Mouse (Mus musculus): ENCODE measurements around the gene Rbm20.
A peak's percentile ranks its signal among the peaks of the same experiment; 100 is the strongest.

Rbm20 gene

GRCm38 (mm10) chr19:53832512-53832911 is 155.4 kb downstream of the Rbm20 start:
- Histone ChIP-seq H3K36me3 (ENCODE audit: control insufficient read depth, insufficient read depth, low read length, poor library complexity, severe bottlenecking) (no peaks in the 10 kb centered on the region), H3K27me3 (ENCODE audit: control insufficient read depth, insufficient read depth, low read length, poor library complexity, severe bottlenecking) (no peaks in the 10 kb centered on the region)
- DNase-seq (ENCODE audit: low read depth, low spot score) = no peak

GRCm38 (mm10) chr19:53833745-53834369 is 156.8 kb downstream of the Rbm20 start:
- H3K27me3 ChIP-seq (ENCODE audit: control insufficient read depth, insufficient read depth, low read length, poor library complexity, severe bottlenecking) = no peaks in the 10 kb centered on the region
- no peak for DNase-seq (ENCODE audit: low read depth, low spot score)
- no peaks in the 10 kb centered on the region for H3K36me3 ChIP-seq (ENCODE audit: control insufficient read depth, insufficient read depth, low read length, poor library complexity, severe bottlenecking)

DNA sequence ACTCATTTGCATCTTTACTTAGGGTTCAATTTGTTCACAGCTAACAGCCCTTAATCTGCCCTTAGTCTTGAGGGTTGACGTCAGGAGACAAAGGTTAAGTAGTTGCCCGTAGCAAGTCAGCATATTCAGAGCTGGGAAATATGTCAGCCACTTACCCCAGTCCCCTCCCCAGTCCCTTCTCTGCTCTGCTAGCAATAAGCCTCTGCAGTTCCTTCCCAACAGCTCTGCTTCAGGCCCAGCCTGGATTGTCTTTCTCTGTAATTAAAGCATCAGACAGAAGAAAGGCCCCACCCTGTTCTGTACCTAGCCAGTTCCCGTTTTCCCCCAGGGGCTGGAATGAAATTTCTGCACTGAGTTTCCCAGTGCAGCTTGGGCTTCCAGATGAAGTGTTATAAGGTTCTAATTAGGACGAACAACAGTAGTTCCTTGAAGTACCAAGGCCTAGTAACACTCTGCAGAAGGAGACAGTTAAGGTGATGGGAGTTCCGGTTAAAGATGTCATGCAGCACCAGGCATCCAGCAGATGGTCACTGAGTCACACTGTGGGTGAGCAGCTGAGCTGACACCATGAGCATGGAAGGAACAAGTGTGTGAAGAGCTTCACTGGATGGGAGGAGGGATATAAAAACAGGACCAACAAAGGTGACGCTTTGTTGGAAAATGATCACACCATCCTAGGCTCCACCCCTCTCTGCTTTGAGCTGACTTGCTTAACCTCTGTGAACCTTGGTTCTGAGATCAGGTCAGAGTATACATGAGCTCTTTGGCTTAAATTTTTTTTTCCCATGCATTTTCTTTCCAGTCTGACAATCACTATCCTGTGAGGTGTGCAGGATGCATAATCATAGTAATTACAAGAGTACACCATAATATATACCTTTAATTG is 159.7 kb downstream of the Rbm20 start:
- Histone ChIP-seq H3K36me3 (ENCODE audit: control insufficient read depth, insufficient read depth, low read length, poor library complexity, severe bottlenecking) (no peaks in the 10 kb centered on the region), H3K27me3 (ENCODE audit: control insufficient read depth, insufficient read depth, low read length, poor library complexity, severe bottlenecking) (no peaks in the 10 kb centered on the region)
- DNase-seq (ENCODE audit: low read depth, low spot score) = no peak

DNA sequence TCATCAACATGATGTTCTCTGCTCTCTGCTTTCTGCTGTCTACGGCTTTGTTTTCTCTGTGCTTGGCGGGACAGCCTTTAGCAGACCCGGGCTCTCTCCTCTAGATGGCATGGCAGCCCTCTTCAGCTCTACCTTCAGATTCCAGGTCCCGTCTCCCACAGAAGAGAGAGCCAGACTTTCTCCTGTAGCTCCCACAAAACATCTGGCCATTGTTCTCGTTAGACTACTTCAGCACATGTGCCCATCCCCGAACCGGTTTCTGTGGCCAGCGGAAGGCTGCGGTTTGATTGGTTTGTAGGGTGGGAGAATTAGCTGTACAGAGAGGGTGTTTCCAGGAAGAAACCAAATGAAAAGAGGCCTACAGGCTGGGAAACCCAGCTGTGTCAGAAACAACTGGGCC is 161.7 kb downstream of the Rbm20 start:
- Histone ChIP-seq H3K36me3 (ENCODE audit: control insufficient read depth, insufficient read depth, low read length, poor library complexity, severe bottlenecking) (no peaks in the 10 kb centered on the region), H3K27me3 (ENCODE audit: control insufficient read depth, insufficient read depth, low read length, poor library complexity, severe bottlenecking) (no peaks in the 10 kb centered on the region)
- no peak for DNase-seq (ENCODE audit: low read depth, low spot score)

DNA sequence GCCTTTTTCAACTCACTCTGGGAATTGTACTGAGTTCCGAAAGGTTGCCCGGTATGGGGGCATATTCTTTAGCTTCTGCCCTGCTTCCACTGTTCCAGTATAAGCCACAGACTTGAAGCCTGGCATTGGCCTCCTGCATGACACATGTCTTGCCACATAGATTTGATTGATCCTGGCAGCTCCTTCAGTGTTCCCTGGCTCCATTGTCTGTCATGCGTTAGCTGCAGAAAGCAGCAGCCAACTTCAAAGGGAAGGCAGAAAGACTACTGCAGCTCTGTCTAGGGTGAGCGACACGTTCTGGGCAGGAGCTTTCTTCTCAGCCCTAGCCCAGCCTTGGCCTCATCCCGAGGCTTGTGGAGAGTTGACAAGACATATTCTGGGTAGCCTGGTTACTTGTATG is 162.7 kb downstream of the Rbm20 start:
- Histone ChIP-seq H3K36me3 (ENCODE audit: control insufficient read depth, insufficient read depth, low read length, poor library complexity, severe bottlenecking) (no peaks in the 10 kb centered on the region), H3K27me3 (ENCODE audit: control insufficient read depth, insufficient read depth, low read length, poor library complexity, severe bottlenecking) (no peaks in the 10 kb centered on the region)
- DNase-seq (ENCODE audit: low read depth, low spot score) = no peak

DNA sequence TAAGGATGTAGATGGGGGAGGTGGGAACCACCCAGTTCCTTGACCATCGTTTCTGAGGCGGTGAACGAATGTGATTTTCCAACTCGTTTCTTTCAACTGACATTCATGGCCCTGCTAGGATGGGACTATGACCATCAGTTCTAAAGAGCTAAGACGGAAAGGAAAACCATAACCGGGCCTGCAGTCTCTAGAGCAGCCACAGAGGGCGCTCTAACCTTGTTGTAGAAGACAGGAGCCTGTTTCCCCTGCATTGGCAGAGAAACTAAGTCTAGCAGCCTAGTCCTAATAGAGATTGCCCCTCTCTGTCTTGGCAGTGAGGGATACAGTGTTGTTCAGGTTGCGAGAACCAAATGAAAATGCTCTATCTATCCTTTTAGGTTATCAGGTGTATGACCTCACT is 164.8 kb downstream of the Rbm20 start:
- peak; percentile 89 for DNase-seq (ENCODE audit: low read depth, low spot score)
- H3K27me3 ChIP-seq (ENCODE audit: control insufficient read depth, insufficient read depth, low read length, poor library complexity, severe bottlenecking) = no peaks in the 10 kb centered on the region
- no peaks in the 10 kb centered on the region for H3K36me3 ChIP-seq (ENCODE audit: control insufficient read depth, insufficient read depth, low read length, poor library complexity, severe bottlenecking)

- no peaks in the 10 kb centered on the region for H3K27me3 ChIP-seq (ENCODE audit: control insufficient read depth, insufficient read depth, low read length, poor library complexity, severe bottlenecking)
- DNase-seq (ENCODE audit: low read depth, low spot score) = no peak
Observed at GRCm38 (mm10) chr19:53843972-53844371, 166.9 kb downstream of the Rbm20 start.

GRCm38 (mm10) chr19:53848272-53848995 is 171.3 kb downstream of the Rbm20 start:
- DNase-seq (ENCODE audit: low read depth, low spot score) = no peak
- no peaks in the 10 kb centered on the region for H3K27me3 ChIP-seq (ENCODE audit: control insufficient read depth, insufficient read depth, low read length, poor library complexity, severe bottlenecking)
- no peaks in the 10 kb centered on the region for H3K36me3 ChIP-seq (ENCODE audit: control insufficient read depth, insufficient read depth, low read length, poor library complexity, severe bottlenecking)

More at GRCm38 (mm10) chr19:53843972-53844371, 166.9 kb downstream of the Rbm20 start:
- H3K36me3 ChIP-seq (ENCODE audit: control insufficient read depth, insufficient read depth, low read length, poor library complexity, severe bottlenecking) = no peaks in the 10 kb centered on the region

GRCm38 (mm10) chr19:53850166-53850922 is 173.2 kb downstream of the Rbm20 start:
- Histone ChIP-seq H3K36me3 (ENCODE audit: control insufficient read depth, insufficient read depth, low read length, poor library complexity, severe bottlenecking) (no peaks in the 10 kb centered on the region), H3K27me3 (ENCODE audit: control insufficient read depth, insufficient read depth, low read length, poor library complexity, severe bottlenecking) (no peaks in the 10 kb centered on the region)
- no peak for DNase-seq (ENCODE audit: low read depth, low spot score)

DNA sequence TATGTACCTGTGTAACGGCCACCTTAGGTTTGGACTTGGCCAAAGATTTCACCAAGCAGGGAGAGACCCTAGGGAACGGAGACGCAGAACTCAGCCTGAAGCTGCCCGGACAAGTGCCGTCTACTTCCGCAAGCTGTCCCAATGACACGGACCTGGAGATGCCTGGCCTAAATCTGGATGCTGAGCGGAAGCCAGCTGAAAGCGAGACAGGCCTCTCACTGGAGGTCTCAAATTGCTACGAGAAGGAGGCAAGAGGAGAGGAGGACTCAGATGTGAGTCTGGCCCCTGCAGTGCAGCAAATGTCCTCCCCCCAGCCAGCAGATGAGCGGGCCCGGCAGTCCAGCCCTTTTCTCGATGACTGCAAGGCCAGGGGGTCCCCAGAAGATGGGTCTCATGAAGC is 174.2 kb downstream of the Rbm20 start:
- Histone ChIP-seq H3K36me3 (ENCODE audit: control insufficient read depth, insufficient read depth, low read length, poor library complexity, severe bottlenecking) (no peaks in the 10 kb centered on the region), H3K27me3 (ENCODE audit: control insufficient read depth, insufficient read depth, low read length, poor library complexity, severe bottlenecking) (no peaks in the 10 kb centered on the region)
- no peak for DNase-seq (ENCODE audit: low read depth, low spot score)

GRCm38 (mm10) chr19:53851826-53852698 is 175.0 kb downstream of the Rbm20 start:
- DNase-seq (ENCODE audit: low read depth, low spot score) = no peak
- no peaks in the 10 kb centered on the region for H3K27me3 ChIP-seq (ENCODE audit: control insufficient read depth, insufficient read depth, low read length, poor library complexity, severe bottlenecking)

DNA sequence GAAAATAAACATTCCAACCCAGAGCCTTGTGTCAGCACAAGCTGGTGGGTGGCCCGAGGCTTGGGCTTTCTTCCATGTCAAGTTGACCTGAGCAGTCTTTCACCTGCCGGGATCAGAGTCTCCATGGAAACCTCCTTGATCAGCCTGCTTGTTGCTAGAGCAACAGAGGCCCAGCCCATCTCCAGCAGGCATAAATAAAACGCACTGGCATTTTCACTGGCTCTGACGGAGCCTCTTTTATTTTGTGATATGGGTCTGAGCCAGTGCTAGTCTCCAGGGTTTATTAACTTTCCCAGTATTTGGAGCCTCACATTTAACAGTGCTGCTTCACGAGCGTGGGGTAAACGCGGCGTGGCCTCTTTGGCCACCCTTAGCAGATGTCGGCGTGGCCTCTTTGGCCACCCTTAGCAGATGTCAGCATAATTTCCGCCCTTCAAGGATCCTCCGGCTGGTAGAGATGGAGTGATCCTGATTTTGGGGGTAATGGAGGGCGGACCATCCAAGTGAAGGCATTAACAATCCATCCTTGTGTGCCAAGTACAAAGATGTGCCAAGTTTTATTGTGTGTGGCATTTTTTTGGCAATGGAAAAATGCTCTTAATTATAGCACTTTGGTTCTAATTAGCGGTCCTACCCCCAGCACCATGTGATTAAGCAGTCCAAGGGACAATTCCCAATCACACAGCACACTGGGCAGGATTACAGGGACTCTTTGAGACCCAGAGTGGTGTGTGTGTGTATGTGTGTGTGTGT is 175.8 kb downstream of the Rbm20 start:
- H3K27me3 ChIP-seq (ENCODE audit: control insufficient read depth, insufficient read depth, low read length, poor library complexity, severe bottlenecking) = no peaks in the 10 kb centered on the region
- H3K36me3 ChIP-seq (ENCODE audit: control insufficient read depth, insufficient read depth, low read length, poor library complexity, severe bottlenecking) = no peaks in the 10 kb centered on the region
- DNase-seq (ENCODE audit: low read depth, low spot score) = no peak

More at GRCm38 (mm10) chr19:53851826-53852698, 175.0 kb downstream of the Rbm20 start:
- no peaks in the 10 kb centered on the region for H3K36me3 ChIP-seq (ENCODE audit: control insufficient read depth, insufficient read depth, low read length, poor library complexity, severe bottlenecking)

DNA sequence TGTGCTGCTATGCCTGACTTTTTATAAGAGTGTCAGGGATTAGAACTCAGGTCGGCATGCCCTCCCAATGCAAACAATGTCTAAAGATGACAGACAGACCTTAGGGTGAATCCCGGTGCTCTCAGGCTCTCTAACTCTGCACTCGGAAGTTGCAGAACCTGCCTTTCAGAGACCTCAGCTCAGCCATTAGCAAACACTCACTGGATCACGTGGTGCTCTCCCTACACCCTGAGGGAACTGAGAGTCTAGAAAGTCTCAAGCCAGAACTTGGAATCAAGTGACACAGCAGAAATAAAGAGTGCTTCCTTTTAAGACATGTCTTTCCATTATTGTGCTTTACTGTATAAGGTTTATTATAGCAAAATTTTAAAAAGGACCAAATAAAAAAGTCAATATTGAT is 177.9 kb downstream of the Rbm20 start:
- DNase-seq (ENCODE audit: low read depth, low spot score) = no peak
- no peaks in the 10 kb centered on the region for H3K27me3 ChIP-seq (ENCODE audit: control insufficient read depth, insufficient read depth, low read length, poor library complexity, severe bottlenecking)
- H3K36me3 ChIP-seq (ENCODE audit: control insufficient read depth, insufficient read depth, low read length, poor library complexity, severe bottlenecking) = no peaks in the 10 kb centered on the region

Measured in splenic B cell, adult 2 months (primary cell).